Mouse (Mus musculus) limb, embryonic 12.5 days (tissue): ENCODE measurements around the gene Nlgn1. TPM values are rescaled to one million over a fixed set of nuclear protein-coding genes. Genes with fewer than 3 reads are reported as not detected.

ENCODE experiments used
- ATAC-seq: fragments of 200-750 bp; cut with Nextera tagmentation; 2 replicates; pipeline ENCODE4 v1.8.0; 2017; ENCODE audit warnings: low read depth, moderate TSS enrichment; ENCODE audit not compliant: insufficient number of reproducible peaks, insufficient read depth, low FRiP score, low TSS enrichment
- H3K27ac ChIP-seq: fragments of 300-500 bp; sonication (generic); 2 replicates; pipeline ENCODE4 v1.5.1; 2016; ENCODE audit warnings: mild to moderate bottlenecking, moderate library complexity
- H3K27me3 ChIP-seq: fragments of 300-500 bp; sonication (generic); 2 replicates; pipeline ENCODE4 v1.6.1; 2016; ENCODE audit warnings: mild to moderate bottlenecking, moderate library complexity
- H3K36me3 ChIP-seq: fragments of 300-500 bp; sonication (generic); 2 replicates; pipeline ENCODE4 v1.6.1; 2016; ENCODE audit warnings: mild to moderate bottlenecking, moderate library complexity
- H3K4me1 ChIP-seq: fragments of 300-500 bp; sonication (generic); replicated peaks from 2 replicates; pipeline ENCODE4 v1.6.1; 2016
- H3K4me2 ChIP-seq: fragments of 300-500 bp; sonication (generic); 2 replicates; pipeline ENCODE4 v1.6.1; 2016; ENCODE audit warnings: mild to moderate bottlenecking, moderate library complexity
- H3K4me3 ChIP-seq: fragments of 300-500 bp; sonication (generic); replicated peaks from 2 replicates; pipeline ENCODE4 v1.5.1; 2016; ENCODE audit warnings: mild to moderate bottlenecking
- H3K9ac ChIP-seq: fragments of 300-500 bp; sonication (generic); replicated peaks from 2 replicates; pipeline ENCODE4 v1.6.1; 2016; ENCODE audit warnings: mild to moderate bottlenecking, moderate library complexity
- H3K9me3 ChIP-seq: fragments of 300-500 bp; sonication (generic); 2 replicates; pipeline ENCODE4 v1.6.1; 2016; ENCODE audit warnings: mild to moderate bottlenecking, moderate library complexity
- WGBS: fragments of 180-500 bp; shearing (Covaris S2); methylation state at CpG from one replicate; pipeline ENCODE4 v1.1.7; 2016; 5-methylcytosine and 5-hydroxymethylcytosine counted together
- polyA plus RNA-seq: library from polyadenylated mRNA; unstranded; fragments of >200 nt; fragmentation: Nextera tagmentation; extraction: Ambion mirVana; gene quantifications from 2 replicates; pipeline ENCODE4 v1.2.1, GENCODE M21; 2016

The Nlgn1 gene
- polyA plus RNA-seq, 1 experiment from 2014 or later, result 0.53 TPM

DNA sequence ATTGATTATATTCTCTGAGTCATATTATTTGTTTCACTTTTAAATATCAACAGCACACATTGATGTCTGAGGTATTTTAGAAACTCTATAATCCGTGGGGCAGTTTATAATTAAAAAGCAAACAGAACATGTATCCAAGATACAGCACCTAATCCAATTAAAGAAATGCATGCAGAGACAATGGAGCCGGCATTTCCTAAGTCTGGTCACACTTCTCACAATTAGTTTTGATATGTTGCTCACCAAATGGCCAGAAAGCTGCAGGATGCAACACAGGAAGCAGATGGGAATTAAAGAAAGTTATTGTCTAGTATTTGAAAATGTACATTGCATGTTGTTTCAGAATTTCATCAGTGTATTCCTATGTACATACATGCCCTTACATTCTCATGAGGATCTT, 550.6 kb downstream of the Nlgn1 start:
- no peak overlapping the region for H3K27ac ChIP-seq
- no peaks in the 10 kb centered on the region for H3K4me1 ChIP-seq
- no peak overlapping the region for H3K4me3 ChIP-seq
- H3K9me3 ChIP-seq, result no peaks in the 10 kb centered on the region
- H3K9ac ChIP-seq, result no peak overlapping the region
- no peaks in the 10 kb centered on the region for H3K36me3 ChIP-seq
- H3K4me2 ChIP-seq, result no peak overlapping the region
- WGBS, result 77% methylated on average over 2 of the region's 2 CpGs
- no peak for ATAC-seq
- H3K27me3 ChIP-seq, result no peaks in the 10 kb centered on the region

DNA sequence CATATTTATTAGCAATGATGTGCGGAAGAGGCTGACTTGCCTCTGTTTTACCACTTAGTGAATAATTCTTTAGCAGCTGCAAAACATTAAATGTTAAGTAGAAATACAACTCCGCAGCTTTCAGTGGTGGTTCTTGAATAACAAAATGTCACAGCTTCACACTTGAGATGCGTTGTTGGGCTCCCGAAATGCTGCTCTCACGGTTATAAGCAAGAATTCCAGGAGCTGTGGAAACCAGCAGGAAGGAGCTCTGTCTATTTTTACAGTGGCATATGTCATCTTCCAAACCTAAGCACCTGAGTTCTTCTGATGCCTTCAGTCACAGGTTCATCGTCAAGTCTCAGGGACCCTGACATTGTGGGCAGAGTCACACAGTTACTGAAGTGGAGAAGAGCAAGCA, 556.8 kb downstream of the Nlgn1 start:
- no peaks in the 10 kb centered on the region for H3K4me1 ChIP-seq
- no peak for ATAC-seq
- H3K4me2 ChIP-seq, result no peak overlapping the region
- 76% methylated on average over 6 of the region's 6 CpGs for WGBS
- H3K36me3 ChIP-seq, result no peaks in the 10 kb centered on the region
- H3K9me3 ChIP-seq, result no peaks in the 10 kb centered on the region
- H3K27ac ChIP-seq, result no peak overlapping the region
- H3K4me3 ChIP-seq, result no peak overlapping the region
- H3K27me3 ChIP-seq, result no peaks in the 10 kb centered on the region
- no peak overlapping the region for H3K9ac ChIP-seq

DNA sequence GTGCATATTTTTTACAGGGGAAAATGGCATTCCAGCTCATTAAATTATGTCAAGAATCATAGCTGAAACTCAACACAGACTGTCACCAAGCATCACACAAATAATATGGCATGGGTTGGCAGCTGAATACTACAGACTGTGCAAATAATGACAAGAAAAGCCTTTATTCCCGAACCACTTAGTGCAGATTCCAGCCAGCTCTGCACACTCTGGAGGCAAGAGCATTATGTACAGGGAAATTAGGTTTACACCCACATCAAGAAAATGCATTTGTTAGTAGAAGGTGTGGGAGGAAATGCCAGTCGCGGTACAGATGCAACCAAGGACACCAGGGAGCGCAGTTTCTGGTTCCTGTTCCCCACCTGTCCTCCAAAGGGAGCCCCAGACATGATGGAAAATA, 558.4 kb downstream of the Nlgn1 start:
- no peaks in the 10 kb centered on the region for H3K9me3 ChIP-seq
- no peaks in the 10 kb centered on the region for H3K27me3 ChIP-seq
- no peak for ATAC-seq
- WGBS, result 83% methylated on average over 4 of the region's 4 CpGs
- no peak overlapping the region for H3K4me2 ChIP-seq
- no peak overlapping the region for H3K4me3 ChIP-seq
- no peak overlapping the region for H3K27ac ChIP-seq
- no peaks in the 10 kb centered on the region for H3K4me1 ChIP-seq
- H3K9ac ChIP-seq, result no peak overlapping the region
- H3K36me3 ChIP-seq, result no peaks in the 10 kb centered on the region

DNA sequence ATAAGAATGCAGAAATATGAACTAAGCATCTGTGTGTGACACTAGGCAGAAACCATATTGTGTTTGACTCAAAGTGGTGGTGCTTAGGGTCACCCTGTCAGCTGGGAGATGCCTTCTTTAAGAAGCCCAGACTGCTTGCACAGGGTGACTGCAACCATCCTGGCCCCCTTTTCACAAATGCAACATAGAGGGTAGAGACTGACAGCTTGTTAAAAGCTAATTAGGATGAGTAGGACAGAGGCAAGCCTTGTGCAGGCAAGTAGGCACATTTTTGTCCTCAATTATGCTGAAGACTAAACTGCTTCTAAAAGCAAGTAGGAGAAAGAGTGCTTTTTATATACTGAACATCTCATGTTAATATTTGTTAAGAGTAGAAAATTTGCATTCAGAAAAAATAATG, 558.8 kb downstream of the Nlgn1 start:
- Histone ChIP-seq H3K27ac (no peak overlapping the region), H3K4me1 (no peaks in the 10 kb centered on the region), H3K27me3 (no peaks in the 10 kb centered on the region), H3K4me2 (no peak overlapping the region), H3K9me3 (no peaks in the 10 kb centered on the region), H3K9ac (no peak overlapping the region), H3K4me3 (no peak overlapping the region), H3K36me3 (no peaks in the 10 kb centered on the region)
- ATAC-seq, result no peak

DNA sequence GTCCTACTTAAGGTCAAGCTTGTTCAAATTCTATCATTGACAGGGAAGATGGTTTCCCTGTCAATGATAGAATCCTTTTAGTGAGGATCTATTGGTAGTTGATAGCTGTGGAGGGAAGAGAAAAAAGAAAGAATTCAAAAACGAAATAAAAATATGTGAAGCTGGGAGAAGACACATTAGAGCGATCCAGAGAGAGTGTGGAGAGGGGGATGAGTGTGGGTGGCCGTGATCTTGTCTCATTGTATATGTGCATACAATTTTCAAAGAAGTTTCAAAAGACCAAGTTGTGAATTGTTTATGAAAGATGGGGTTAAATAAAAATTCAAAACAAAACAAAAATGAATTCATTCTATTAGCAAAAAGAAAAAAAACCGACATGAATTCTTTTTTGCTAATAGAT, 568.6 kb downstream of the Nlgn1 start:
- Histone ChIP-seq H3K27ac (no peak overlapping the region), H3K4me1 (no peaks in the 10 kb centered on the region), H3K4me3 (no peak overlapping the region), H3K9me3 (no peaks in the 10 kb centered on the region), H3K27me3 (no peaks in the 10 kb centered on the region), H3K9ac (no peak overlapping the region), H3K4me2 (no peak overlapping the region), H3K36me3 (no peaks in the 10 kb centered on the region)
- no peak for ATAC-seq
- WGBS, result 84% methylated on average over 4 of the region's 4 CpGs

DNA sequence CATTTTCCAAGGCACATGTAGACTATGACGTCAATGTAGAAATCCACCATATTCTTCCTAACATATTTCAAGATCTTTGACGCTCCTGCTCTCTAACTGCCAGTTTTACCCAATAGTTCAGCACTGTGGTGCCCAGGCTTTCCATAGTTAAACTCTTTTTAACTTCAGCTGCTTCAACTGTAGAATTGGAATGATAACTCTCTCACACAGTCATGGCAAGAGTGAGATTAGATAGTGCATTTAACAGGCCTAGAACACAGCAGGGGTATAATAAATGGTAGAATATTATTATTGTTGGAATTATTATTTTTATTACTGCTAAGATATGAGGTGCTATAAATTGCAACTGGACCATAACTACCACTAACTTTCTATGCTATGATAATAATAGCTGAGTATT, 574.4 kb downstream of the Nlgn1 start:
- H3K4me3 ChIP-seq, result no peak overlapping the region
- no peaks in the 10 kb centered on the region for H3K36me3 ChIP-seq
- H3K9me3 ChIP-seq, result no peaks in the 10 kb centered on the region
- no peaks in the 10 kb centered on the region for H3K27me3 ChIP-seq
- ATAC-seq, result no peak
- H3K27ac ChIP-seq, result no peak overlapping the region
- no peak overlapping the region for H3K4me2 ChIP-seq
- WGBS, result 92% methylated on average over 2 of the region's 2 CpGs
- no peaks in the 10 kb centered on the region for H3K4me1 ChIP-seq
- H3K9ac ChIP-seq, result no peak overlapping the region

DNA sequence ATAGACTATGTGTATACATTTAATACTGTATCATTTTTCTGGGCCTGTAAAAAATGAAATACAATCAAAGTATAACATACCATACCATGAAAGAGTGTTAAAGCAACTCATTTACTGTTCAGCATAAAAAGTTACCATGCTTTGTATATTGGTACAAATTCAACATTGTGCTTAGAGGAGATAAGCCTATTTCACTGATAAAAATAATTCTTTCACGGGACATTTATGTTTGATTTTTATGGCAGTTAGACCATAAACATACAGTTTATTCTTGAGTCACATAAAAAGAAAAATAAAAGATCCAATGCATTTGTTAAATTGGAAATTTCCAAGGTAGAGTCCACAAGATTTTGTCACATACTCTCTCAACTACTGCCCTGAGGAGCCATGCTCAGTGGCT, 608.1 kb downstream of the Nlgn1 start:
- no peaks in the 10 kb centered on the region for H3K27me3 ChIP-seq
- no peak for ATAC-seq
- H3K27ac ChIP-seq, result no peak overlapping the region
- no peak overlapping the region for H3K4me3 ChIP-seq
- H3K4me2 ChIP-seq, result no peak overlapping the region
- H3K36me3 ChIP-seq, result no peaks in the 10 kb centered on the region
- no peaks in the 10 kb centered on the region for H3K9me3 ChIP-seq
- H3K9ac ChIP-seq, result no peak overlapping the region
- WGBS, result 80% methylated on average over 1 of the region's 1 CpGs
- H3K4me1 ChIP-seq, result no peaks in the 10 kb centered on the region

DNA sequence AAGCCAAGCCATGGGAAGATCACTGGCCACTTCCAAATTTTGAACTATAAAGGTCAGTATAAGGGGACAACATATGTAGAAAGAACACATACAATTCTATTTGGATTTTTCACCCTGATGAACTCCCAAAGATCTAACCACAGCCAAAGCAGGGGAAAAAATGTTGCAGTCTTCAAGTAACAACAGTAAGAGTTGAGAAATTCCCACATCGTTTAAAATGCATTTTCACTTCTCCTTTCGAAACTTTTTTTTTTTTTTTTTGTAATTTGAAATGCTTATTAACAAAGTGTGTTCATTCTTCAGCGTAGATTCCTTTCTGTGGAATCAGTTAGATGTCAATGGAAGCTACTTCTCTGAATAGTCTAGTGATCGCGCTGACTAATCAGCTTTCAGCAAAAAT, 610.8 kb downstream of the Nlgn1 start:
- Histone ChIP-seq H3K27me3 (no peaks in the 10 kb centered on the region), H3K4me1 (no peaks in the 10 kb centered on the region), H3K27ac (no peak overlapping the region), H3K9ac (no peak overlapping the region), H3K9me3 (no peaks in the 10 kb centered on the region), H3K4me3 (no peak overlapping the region), H3K4me2 (no peak overlapping the region), H3K36me3 (no peaks in the 10 kb centered on the region)
- WGBS, result 89% methylated on average over 5 of the region's 5 CpGs
- no peak for ATAC-seq

DNA sequence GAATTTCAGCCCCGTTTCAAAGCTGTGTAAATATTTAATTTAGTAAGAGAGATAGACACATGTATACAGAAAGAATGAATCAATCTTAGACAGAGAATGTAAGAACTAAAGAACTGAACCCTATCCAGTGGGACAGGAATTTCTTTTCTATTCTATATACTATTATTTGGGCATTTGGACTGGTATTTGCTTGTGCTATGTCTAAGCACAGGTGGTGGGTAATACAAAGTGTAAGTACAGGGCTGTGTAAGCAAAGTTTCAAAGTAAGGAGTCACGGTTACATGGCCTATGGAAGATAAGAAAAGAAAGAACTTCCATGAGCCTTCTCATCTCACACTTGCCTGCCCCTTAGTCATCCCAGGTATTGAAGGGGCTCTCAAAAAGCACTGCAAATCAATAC, 624.9 kb downstream of the Nlgn1 start:
- Histone ChIP-seq H3K36me3 (no peaks in the 10 kb centered on the region), H3K27ac (no peak overlapping the region), H3K9me3 (no peaks in the 10 kb centered on the region), H3K9ac (no peak overlapping the region), H3K4me2 (no peak overlapping the region), H3K4me1 (no peaks in the 10 kb centered on the region), H3K4me3 (no peak overlapping the region), H3K27me3 (no peaks in the 10 kb centered on the region)
- 87% methylated on average over 2 of the region's 2 CpGs for WGBS
- no peak for ATAC-seq

DNA sequence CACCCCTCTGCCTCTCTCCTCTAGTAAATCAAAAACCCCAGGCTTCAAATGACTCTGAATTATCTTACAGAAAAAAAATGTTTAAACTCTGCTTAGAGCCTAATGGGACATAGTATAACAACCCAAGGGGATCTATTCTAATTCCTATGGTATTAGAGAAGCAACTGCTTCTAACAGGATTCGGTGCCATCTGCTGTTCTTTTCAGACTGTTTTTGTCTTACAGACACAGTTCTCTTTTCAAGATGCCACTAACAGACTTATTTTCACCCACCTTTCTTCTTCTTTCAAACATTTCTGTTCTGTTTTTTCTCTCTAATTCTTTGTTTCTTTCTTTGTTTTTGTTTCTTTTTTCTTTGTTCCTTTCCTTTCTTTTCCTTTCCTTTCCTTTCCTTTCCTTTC, 635.0 kb downstream of the Nlgn1 start:
- Histone ChIP-seq H3K9me3 (no peaks in the 10 kb centered on the region), H3K27me3 (no peaks in the 10 kb centered on the region), H3K9ac (no peak overlapping the region), H3K36me3 (no peaks in the 10 kb centered on the region), H3K4me2 (no peak overlapping the region), H3K27ac (no peak overlapping the region), H3K4me1 (no peaks in the 10 kb centered on the region), H3K4me3 (no peak overlapping the region)
- WGBS, result 90% methylated on average over 1 of the region's 1 CpGs
- no peak for ATAC-seq

DNA sequence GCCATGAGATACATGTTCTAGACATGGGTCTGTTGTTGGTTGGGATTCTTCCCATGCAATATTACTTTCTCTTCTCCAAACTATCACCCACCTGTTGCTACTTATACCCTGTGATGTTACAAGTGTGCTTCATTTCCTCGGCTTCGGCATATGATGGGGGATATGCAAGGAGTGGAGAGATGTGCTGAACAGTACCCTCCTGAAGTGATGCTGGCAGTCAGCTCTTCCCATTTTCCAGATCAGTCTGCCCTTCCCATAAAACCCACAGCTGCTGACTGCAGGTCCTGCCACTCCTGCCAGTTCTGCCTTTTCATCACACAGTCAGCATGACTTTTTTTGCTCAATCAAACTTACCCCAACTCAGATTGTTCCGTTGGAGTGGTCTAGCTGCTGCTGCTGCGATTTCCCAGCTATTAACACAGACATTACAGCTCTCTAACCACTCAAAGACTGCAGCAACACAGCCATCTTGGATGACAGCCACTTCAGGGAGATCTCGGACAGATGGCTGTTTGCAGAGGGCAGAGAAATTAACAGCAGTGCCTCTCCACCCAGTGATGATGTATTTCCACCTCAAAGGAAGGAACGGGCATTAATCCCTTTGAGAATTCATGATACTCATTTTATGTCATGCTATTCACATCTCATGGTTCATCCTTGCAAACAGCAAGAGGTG, 643.3 kb downstream of the Nlgn1 start:
- Histone ChIP-seq H3K27me3 (no peaks in the 10 kb centered on the region), H3K4me1 (no peaks in the 10 kb centered on the region), H3K36me3 (no peaks in the 10 kb centered on the region), H3K9me3 (no peaks in the 10 kb centered on the region), H3K4me2 (no peak overlapping the region), H3K4me3 (no peak overlapping the region), H3K27ac (no peak overlapping the region), H3K9ac (no peak overlapping the region)
- no peak for ATAC-seq
- 79% methylated on average over 6 of the region's 6 CpGs for WGBS

DNA sequence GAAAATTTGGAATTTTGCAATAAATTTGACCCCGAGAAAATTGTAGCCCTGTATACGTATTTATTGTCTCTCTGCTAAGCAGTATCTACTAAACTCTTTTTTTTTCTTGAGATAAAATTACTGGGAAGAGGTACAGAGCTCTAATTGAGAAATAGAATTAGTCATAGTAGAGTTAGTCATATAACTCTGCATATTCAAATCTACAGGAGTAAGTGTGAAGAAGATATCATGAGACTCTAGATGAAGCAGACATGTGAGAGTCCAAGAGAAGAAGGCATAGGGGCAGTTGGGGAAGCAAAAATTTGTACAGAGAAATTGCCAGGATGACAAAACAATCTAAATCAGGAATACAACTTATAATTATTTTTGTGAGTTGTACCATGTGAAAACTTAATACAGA, 648.6 kb downstream of the Nlgn1 start:
- Histone ChIP-seq H3K4me3 (no peak overlapping the region), H3K27ac (no peak overlapping the region), H3K4me1 (no peaks in the 10 kb centered on the region), H3K9ac (no peak overlapping the region), H3K27me3 (no peaks in the 10 kb centered on the region), H3K4me2 (no peak overlapping the region), H3K36me3 (no peaks in the 10 kb centered on the region), H3K9me3 (no peaks in the 10 kb centered on the region)
- no peak for ATAC-seq
- WGBS, result 87% methylated on average over 2 of the region's 2 CpGs
